Mouse (Mus musculus): ENCODE data around the gene Adarb1. TPM values are rescaled to one million over a fixed set of nuclear protein-coding genes. Genes with fewer than 3 reads are reported as not detected.

The Adarb1 gene
- polyA plus RNA-seq, 1 experiment: 3.3 TPM

- H3K27me3 ChIP-seq (ENCODE audit: control insufficient read depth, insufficient read depth, insufficient read length): no peaks in the 10 kb centered on the region
Measured at GRCm38 (mm10) chr10:77247048-77247447, 171.0 kb downstream of the Adarb1 start.

GRCm38 (mm10) chr10:77244777-77245176 lies 173.3 kb downstream of the Adarb1 start:
- Histone ChIP-seq H3K27me3 (ENCODE audit: control insufficient read depth, insufficient read depth, insufficient read length) (no peaks in the 10 kb centered on the region), H3ac (ENCODE audit: control insufficient read depth, insufficient read length, low read depth) (no peak overlapping the region), H3K79me3 (ENCODE audit: low read depth) (no peaks in the 10 kb centered on the region), H3K79me2 (ENCODE audit: control insufficient read depth, insufficient read depth) (peaks cover under 1% of the 10 kb centered on the region), H3K36me3 (ENCODE audit: control insufficient read depth, insufficient read depth) (no peaks in the 10 kb centered on the region), H3K4me3 (ENCODE audit: insufficient read depth, poor library complexity, severe bottlenecking) (no peak overlapping the region)
- TF ChIP-seq MYOG (IDR thresholded peaks at IDR 0.05; ENCODE audit: control insufficient read depth, extremely low read depth, insufficient read length) (no peak), MYOD1 (IDR thresholded peaks at IDR 0.05; ENCODE audit: control insufficient read depth, insufficient read length, low read depth) (peak; percentile 39)

More at GRCm38 (mm10) chr10:77247048-77247447, 171.0 kb downstream of the Adarb1 start:
- Histone ChIP-seq H3K79me2 (ENCODE audit: control insufficient read depth, insufficient read depth) (peaks cover 14% of the 10 kb centered on the region), H3K36me3 (ENCODE audit: control insufficient read depth, insufficient read depth) (no peaks in the 10 kb centered on the region), H3K4me3 (ENCODE audit: insufficient read depth, poor library complexity, severe bottlenecking) (no peak overlapping the region), H3ac (ENCODE audit: control insufficient read depth, insufficient read length, low read depth) (no peak overlapping the region), H3K79me3 (ENCODE audit: low read depth) (no peaks in the 10 kb centered on the region)
- TF ChIP-seq MYOG (IDR thresholded peaks at IDR 0.05; ENCODE audit: control insufficient read depth, extremely low read depth, insufficient read length) (no peak), MAX (IDR thresholded peaks at IDR 0.05) (no peak), MYOD1 (IDR thresholded peaks at IDR 0.05; ENCODE audit: control insufficient read depth, insufficient read length, low read depth) (no peak), CEBPB (IDR thresholded peaks at IDR 0.05; ENCODE audit: low read depth) (no peak), USF1 (IDR thresholded peaks at IDR 0.05; ENCODE audit: low read depth) (no peak), CTCF (IDR thresholded peaks at IDR 0.05; ENCODE audit: control insufficient read depth, insufficient read depth, insufficient read length) (no peak), FOSL1 (IDR thresholded peaks at IDR 0.05; ENCODE audit: insufficient read depth, low read length, poor library complexity, severe bottlenecking) (no peak)

GRCm38 (mm10) chr10:77243572-77244161 lies 174.4 kb downstream of the Adarb1 start:
- no peaks in the 10 kb centered on the region for H3K79me2 ChIP-seq (ENCODE audit: control insufficient read depth, insufficient read depth)
- no peak overlapping the region for H3ac ChIP-seq (ENCODE audit: control insufficient read depth, insufficient read length, low read depth)
- TF ChIP-seq MAX (IDR thresholded peaks at IDR 0.05) (no peak), CTCF (IDR thresholded peaks at IDR 0.05; ENCODE audit: control insufficient read depth, insufficient read depth, insufficient read length) (no peak), USF1 (IDR thresholded peaks at IDR 0.05; ENCODE audit: low read depth) (no peak), MYOD1 (IDR thresholded peaks at IDR 0.05; ENCODE audit: control insufficient read depth, insufficient read length, low read depth) (no peak), CEBPB (IDR thresholded peaks at IDR 0.05; ENCODE audit: low read depth) (no peak), MYOG (IDR thresholded peaks at IDR 0.05; ENCODE audit: control insufficient read depth, extremely low read depth, insufficient read length) (no peak), FOSL1 (IDR thresholded peaks at IDR 0.05; ENCODE audit: insufficient read depth, low read length, poor library complexity, severe bottlenecking) (no peak)
- H3K36me3 ChIP-seq (ENCODE audit: control insufficient read depth, insufficient read depth): peaks cover 3% of the 10 kb centered on the region
- H3K27me3 ChIP-seq (ENCODE audit: control insufficient read depth, insufficient read depth, insufficient read length): no peaks in the 10 kb centered on the region
- H3K4me3 ChIP-seq (ENCODE audit: insufficient read depth, poor library complexity, severe bottlenecking): no peak overlapping the region
- H3K79me3 ChIP-seq (ENCODE audit: low read depth): no peaks in the 10 kb centered on the region

GRCm38 (mm10) chr10:77242871-77243270 lies 175.2 kb downstream of the Adarb1 start:
- Histone ChIP-seq H3K79me3 (ENCODE audit: low read depth) (no peaks in the 10 kb centered on the region), H3K36me3 (ENCODE audit: control insufficient read depth, insufficient read depth) (peaks cover 5% of the 10 kb centered on the region), H3K79me2 (ENCODE audit: control insufficient read depth, insufficient read depth) (no peaks in the 10 kb centered on the region), H3ac (ENCODE audit: control insufficient read depth, insufficient read length, low read depth) (no peak overlapping the region), H3K4me3 (ENCODE audit: insufficient read depth, poor library complexity, severe bottlenecking) (no peak overlapping the region), H3K27me3 (ENCODE audit: control insufficient read depth, insufficient read depth, insufficient read length) (no peaks in the 10 kb centered on the region)
- TF ChIP-seq CEBPB (IDR thresholded peaks at IDR 0.05; ENCODE audit: low read depth) (peak; percentile 71), FOSL1 (IDR thresholded peaks at IDR 0.05; ENCODE audit: insufficient read depth, low read length, poor library complexity, severe bottlenecking) (no peak), CTCF (IDR thresholded peaks at IDR 0.05; ENCODE audit: control insufficient read depth, insufficient read depth, insufficient read length) (no peak), MYOD1 (IDR thresholded peaks at IDR 0.05; ENCODE audit: control insufficient read depth, insufficient read length, low read depth) (no peak), MAX (IDR thresholded peaks at IDR 0.05) (no peak)

GRCm38 (mm10) chr10:77242396-77242795 lies 175.7 kb downstream of the Adarb1 start:
- no peaks in the 10 kb centered on the region for H3K79me3 ChIP-seq (ENCODE audit: low read depth)
- H3ac ChIP-seq (ENCODE audit: control insufficient read depth, insufficient read length, low read depth): no peak overlapping the region
- peaks cover 5% of the 10 kb centered on the region for H3K36me3 ChIP-seq (ENCODE audit: control insufficient read depth, insufficient read depth)
- H3K79me2 ChIP-seq (ENCODE audit: control insufficient read depth, insufficient read depth): no peaks in the 10 kb centered on the region
- H3K4me3 ChIP-seq (ENCODE audit: insufficient read depth, poor library complexity, severe bottlenecking): no peak overlapping the region
- TF ChIP-seq USF1 (IDR thresholded peaks at IDR 0.05; ENCODE audit: low read depth) (no peak), FOSL1 (IDR thresholded peaks at IDR 0.05; ENCODE audit: insufficient read depth, low read length, poor library complexity, severe bottlenecking) (no peak), CEBPB (IDR thresholded peaks at IDR 0.05; ENCODE audit: low read depth) (no peak), CTCF (IDR thresholded peaks at IDR 0.05; ENCODE audit: control insufficient read depth, insufficient read depth, insufficient read length) (no peak), MYOG (IDR thresholded peaks at IDR 0.05; ENCODE audit: control insufficient read depth, extremely low read depth, insufficient read length) (no peak), MAX (IDR thresholded peaks at IDR 0.05) (no peak), MYOD1 (IDR thresholded peaks at IDR 0.05; ENCODE audit: control insufficient read depth, insufficient read length, low read depth) (no peak)
- H3K27me3 ChIP-seq (ENCODE audit: control insufficient read depth, insufficient read depth, insufficient read length): no peaks in the 10 kb centered on the region

- no peak overlapping the region for H3ac ChIP-seq (ENCODE audit: control insufficient read depth, insufficient read length, low read depth)
- H3K79me3 ChIP-seq (ENCODE audit: low read depth): no peaks in the 10 kb centered on the region
- no peaks in the 10 kb centered on the region for H3K27me3 ChIP-seq (ENCODE audit: control insufficient read depth, insufficient read depth, insufficient read length)
- TF ChIP-seq USF1 (IDR thresholded peaks at IDR 0.05; ENCODE audit: low read depth): no peak
- TF ChIP-seq CTCF (IDR thresholded peaks at IDR 0.05; ENCODE audit: control insufficient read depth, insufficient read depth, insufficient read length): no peak
- TF ChIP-seq CEBPB (IDR thresholded peaks at IDR 0.05; ENCODE audit: low read depth): no peak
- TF ChIP-seq MAX (IDR thresholded peaks at IDR 0.05): no peak
- no peak for TF ChIP-seq FOSL1 (IDR thresholded peaks at IDR 0.05; ENCODE audit: insufficient read depth, low read length, poor library complexity, severe bottlenecking)
- TF ChIP-seq MYOG (IDR thresholded peaks at IDR 0.05; ENCODE audit: control insufficient read depth, extremely low read depth, insufficient read length): no peak
- no peak for TF ChIP-seq MYOD1 (IDR thresholded peaks at IDR 0.05; ENCODE audit: control insufficient read depth, insufficient read length, low read depth)
- H3K36me3 ChIP-seq (ENCODE audit: control insufficient read depth, insufficient read depth): peaks cover 15% of the 10 kb centered on the region
- no peaks in the 10 kb centered on the region for H3K79me2 ChIP-seq (ENCODE audit: control insufficient read depth, insufficient read depth)
- H3K4me3 ChIP-seq (ENCODE audit: insufficient read depth, poor library complexity, severe bottlenecking): no peak overlapping the region
Measured at GRCm38 (mm10) chr10:77240764-77241163, 177.3 kb downstream of the Adarb1 start.
